Comparison of ENCODE assay signal across 23 mouse cellular contexts in the genomic region with DNA sequence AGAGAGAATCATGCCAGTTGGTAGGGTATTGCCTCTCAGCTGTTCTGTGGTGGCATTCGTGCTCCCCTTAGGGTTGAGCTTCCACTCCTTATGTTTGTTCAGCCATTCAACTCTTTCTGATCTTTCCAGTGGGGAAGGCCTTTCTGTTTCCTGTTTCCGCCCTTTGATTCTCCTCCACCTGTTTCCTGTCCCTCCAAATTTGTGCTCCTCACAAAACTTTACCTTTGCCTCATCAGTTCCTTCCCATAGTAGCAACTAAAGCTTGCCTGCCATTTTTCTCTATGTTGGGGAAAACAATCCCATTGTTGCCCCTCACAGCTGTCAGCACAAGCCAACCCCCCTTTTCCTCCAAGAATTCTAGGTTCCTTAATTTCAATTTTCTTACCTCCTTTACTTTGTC. TPM values are rescaled to one million over a fixed set of nuclear protein-coding genes. Genes with fewer than 3 reads are reported as not detected.
DNase-seq lines count a peak whose midpoint lies in the region; ATAC-seq and TF ChIP-seq lines count a peak whose summit lies in the region.
"Had no signal": no experiment of that assay in that cellular context is flagged by ENCODE, and none has a peak within 500 bp of the region (broad histone marks: within the 10 kb centered on the region; RNA-seq: fewer than 3 reads in every experiment).

No protein-coding gene starts in this region.

- no peaks in the 10 kb centered on the region for H3K36me3 ChIP-seq in heart, postnatal 0 days (replicated peaks; ENCODE audit: control insufficient read depth, insufficient read depth, low read length)
- H3K36me3 ChIP-seq in limb, embryonic 13.5 days: no peaks in the 10 kb centered on the region
- H3K36me3 ChIP-seq in limb, embryonic 10.5 days: no peaks in the 10 kb centered on the region
- no peaks in the 10 kb centered on the region for H3K36me3 ChIP-seq in CH12.LX (replicated peaks in 1 of 2; ENCODE audit: control insufficient read depth in 1 of 2, insufficient read depth in 1 of 2, low read length in 1 of 2)
- no peaks in the 10 kb centered on the region for H3K36me3 ChIP-seq in midbrain, embryonic 16.5 days (ENCODE audit: control insufficient read depth, insufficient read depth, low read length)
- H3K36me3 ChIP-seq: embryonic facial prominence, embryonic 10.5 days; embryonic facial prominence, embryonic 12.5 days; forebrain, embryonic 15.5 days had no signal

- H3K4me2 ChIP-seq in heart, postnatal 0 days (ENCODE audit: low read depth, low read length): no peak overlapping the region
- no peak overlapping the region for H3K4me2 ChIP-seq in limb, embryonic 13.5 days (replicated peaks)
- H3K4me2 ChIP-seq in CH12.LX (ENCODE audit: insufficient read depth, low read depth, poor library complexity, severe bottlenecking): no peak overlapping the region
- H3K4me2 ChIP-seq in midbrain, embryonic 16.5 days (ENCODE audit: low read length): no peak overlapping the region
- H3K4me2 ChIP-seq: embryonic facial prominence, embryonic 12.5 days; forebrain, embryonic 13.5 days; forebrain, embryonic 15.5 days had no signal

- WGBS in heart, postnatal 0 days: 77% methylated on average over 2 of the region's 2 CpGs
- WGBS in limb, embryonic 13.5 days: 79% methylated on average over 2 of the region's 2 CpGs
- 76% methylated on average over 2 of the region's 2 CpGs for WGBS in limb, embryonic 10.5 days
- 91% methylated on average over 2 of the region's 2 CpGs for WGBS in midbrain, embryonic 16.5 days

- no peak for TF ChIP-seq CTCF in heart, postnatal 0 days (IDR thresholded peaks at IDR 0.05; ENCODE audit: low read depth)
- no peak for TF ChIP-seq CTCF in CH12.LX (conservative IDR thresholded peaks at IDR 0.05 in 1 of 2, IDR thresholded peaks at IDR 0.05 in 1 of 2; ENCODE audit: low read depth in 2 of 2, low read length in 2 of 2)

- H3K79me2 ChIP-seq in CH12.LX (replicated peaks; ENCODE audit: control insufficient read depth, extremely low read depth, insufficient read depth, poor library complexity, severe bottlenecking): no peaks in the 10 kb centered on the region

- H3K4me3 ChIP-seq in heart, postnatal 0 days (ENCODE audit: low read depth, low read length): no peak overlapping the region
- H3K4me3 ChIP-seq in limb, embryonic 13.5 days: no peak overlapping the region
- no peak overlapping the region for H3K4me3 ChIP-seq in limb, embryonic 10.5 days
- H3K4me3 ChIP-seq in CH12.LX (replicated peaks in 1 of 3; ENCODE audit: low read depth in 2 of 3, low read length in 2 of 3, poor library complexity in 1 of 3): no peak overlapping the region
- no peak overlapping the region for H3K4me3 ChIP-seq in midbrain, embryonic 16.5 days (ENCODE audit: low read depth, low read length)
- H3K4me3 ChIP-seq: embryonic facial prominence, embryonic 10.5 days; embryonic facial prominence, embryonic 12.5 days; forebrain, embryonic 13.5 days; forebrain, embryonic 15.5 days had no signal

- 0 out of 2 replicates have a peak overlapping the region, but pooled peaks have one; percentile 15 for H3K27ac ChIP-seq in heart, postnatal 0 days (ENCODE audit: low read depth)
- peak overlapping the region; percentile 28; the same call in 1 of the 2 replicates for H3K27ac ChIP-seq in limb, embryonic 13.5 days
- H3K27ac ChIP-seq in limb, embryonic 10.5 days: no peak overlapping the region
- no peak overlapping the region for H3K27ac ChIP-seq in CH12.LX (ENCODE audit: insufficient read depth, low read depth)
- H3K27ac ChIP-seq in midbrain, embryonic 16.5 days (ENCODE audit: low read length): no peak overlapping the region
- H3K27ac ChIP-seq: embryonic facial prominence, embryonic 12.5 days; forebrain, embryonic 13.5 days; forebrain, embryonic 15.5 days had no signal

- no peak for TF ChIP-seq POLR2A in CH12.LX (IDR thresholded peaks at IDR 0.05; ENCODE audit: low read depth, low read length)

- no peak for ATAC-seq in heart, postnatal 0 days (ENCODE audit: insufficient read depth, low read depth)
- ATAC-seq in limb, embryonic 13.5 days (ENCODE audit: low FRiP score, low read depth): no peak
- no peak for ATAC-seq in midbrain, embryonic 16.5 days
- ATAC-seq: activated CD4-positive, CD25-positive, alpha-beta regulatory T cell, adult 4 months; CD4-positive, CD25-positive, alpha-beta regulatory T cell, adult 4 months; forebrain, embryonic 13.5 days; forebrain, embryonic 15.5 days; forebrain, postnatal 0 days had no signal

- in situ Hi-C loops in CH12.LX (cut with MboI; ENCODE audit: low pct_ligation_motif_present, low pct_unique_long_range_greater_than_20kb, low sequenced_read_pairs): no loop called here

- H3K9me3 ChIP-seq in heart, postnatal 0 days (replicated peaks; ENCODE audit: control insufficient read depth, low read length): no peaks in the 10 kb centered on the region
- peaks cover 4% of the 10 kb centered on the region; the same call in 1 of the 2 replicates for H3K9me3 ChIP-seq in limb, embryonic 13.5 days
- H3K9me3 ChIP-seq in limb, embryonic 10.5 days (replicated peaks): no peaks in the 10 kb centered on the region
- peaks cover 12% of the 10 kb centered on the region for H3K9me3 ChIP-seq in CH12.LX (replicated peaks; ENCODE audit: low read length)
- H3K9me3 ChIP-seq in midbrain, embryonic 16.5 days (replicated peaks; ENCODE audit: control insufficient read depth, low read length, poor library complexity, severe bottlenecking): no peaks in the 10 kb centered on the region
- H3K9me3 ChIP-seq: embryonic facial prominence, embryonic 10.5 days; forebrain, embryonic 15.5 days had no signal

- no peaks in the 10 kb centered on the region for H3K27me3 ChIP-seq in heart, postnatal 0 days (ENCODE audit: control insufficient read depth, insufficient read depth, low read length)
- no peaks in the 10 kb centered on the region for H3K27me3 ChIP-seq in limb, embryonic 13.5 days
- no peaks in the 10 kb centered on the region for H3K27me3 ChIP-seq in limb, embryonic 10.5 days (ENCODE audit: low read depth, poor library complexity, severe bottlenecking)
- no peaks in the 10 kb centered on the region for H3K27me3 ChIP-seq in CH12.LX (replicated peaks)
- H3K27me3 ChIP-seq in midbrain, embryonic 16.5 days (ENCODE audit: control insufficient read depth, insufficient read depth, low read depth, low read length): no peaks in the 10 kb centered on the region
- H3K27me3 ChIP-seq: embryonic facial prominence, embryonic 12.5 days; forebrain, embryonic 13.5 days; forebrain, embryonic 15.5 days had no signal

- no peak overlapping the region for H3K9ac ChIP-seq in heart, postnatal 0 days (replicated peaks; ENCODE audit: low read depth, low read length)
- H3K9ac ChIP-seq in limb, embryonic 13.5 days: no peak overlapping the region
- no peak overlapping the region for H3K9ac ChIP-seq in CH12.LX (ENCODE audit: insufficient read depth, low read depth)
- no peak overlapping the region for H3K9ac ChIP-seq in midbrain, embryonic 16.5 days (ENCODE audit: low read depth, low read length)
- H3K9ac ChIP-seq: embryonic facial prominence, embryonic 12.5 days; forebrain, embryonic 13.5 days; forebrain, embryonic 15.5 days; forebrain, postnatal 0 days had no signal

- intact Hi-C loops in heart, postnatal 36 days (cut with DNase I): no loop called here

- TF ChIP-seq RAD21 in CH12.LX (IDR thresholded peaks at IDR 0.05; ENCODE audit: low read depth, low read length): no peak

- no peaks in the 10 kb centered on the region for H3K4me1 ChIP-seq in heart, postnatal 0 days (ENCODE audit: control insufficient read depth, insufficient read depth)
- H3K4me1 ChIP-seq in limb, embryonic 13.5 days: peaks cover 34% of the 10 kb centered on the region
- H3K4me1 ChIP-seq in limb, embryonic 10.5 days: peaks cover 27% of the 10 kb centered on the region
- H3K4me1 ChIP-seq in CH12.LX (ENCODE audit: control insufficient read depth in 1 of 2, insufficient read depth in 2 of 2): peaks cover 2 to 49% of the 10 kb centered on the region in 2 experiments; a peak in 2 of 4 replicates
- no peaks in the 10 kb centered on the region for H3K4me1 ChIP-seq in midbrain, embryonic 16.5 days (ENCODE audit: control insufficient read depth, insufficient read depth, low read length)

- DNase-seq in heart, postnatal 0 days (ENCODE audit: low spot score): no peak
- DNase-seq in heart, postnatal 36 days: no peak
- DNase-seq in limb, embryonic 10.5 days (ENCODE audit: low spot score): no peak
- no peak for DNase-seq in CH12.LX (ENCODE audit: extremely low read depth)
- DNase-seq in right cerebral cortex, postnatal 4 days: no peak
- DNase-seq: adrenal gland, adult 8-10 months; adrenal gland, postnatal 14 days; adrenal gland, postnatal 36 days; B cell, adult 2 months; cerebellum, adult 11-12 months; cerebellum, adult 2 months; cerebellum, adult 9-10 months; cerebellum, postnatal 10 days; cerebellum, postnatal 25 days; forebrain, postnatal 0 days had no signal

- dilution Hi-C loops in CH12.LX (cut with MboI; ENCODE audit: extremely low pct_ligation_motif_present, extremely low pct_unique_long_range_greater_than_20kb, low sequenced_read_pairs): no loop called here

- TF ChIP-seq EP300 in heart, postnatal 0 days (IDR thresholded peaks at IDR 0.05; ENCODE audit: low read depth): no peak
- no peak for TF ChIP-seq EP300 in CH12.LX (IDR thresholded peaks at IDR 0.05; ENCODE audit: low read length)

TF ChIP-seq in CH12.LX, 34 proteins besides CTCF, POLR2A, EP300 and RAD21:
- TF ChIP-seq TBP (conservative IDR thresholded peaks at IDR 0.05; ENCODE audit: low read depth, low read length) (no peak), HCFC1 (IDR thresholded peaks at IDR 0.05; ENCODE audit: low read depth, low read length) (peak; percentile 51)

RNA-seq across cellular contexts. Expression of gene Foxk1, which starts 23.2 kb away (rescaled TPM):
- 9.5 and 9.7 TPM in 2 replicates for total RNA-seq in heart, postnatal 0 days (2014; rRNA removed; ENCODE audit: low replicate concordance)
- 1.8 and 3.5 TPM in 2 replicates for polyA plus RNA-seq in heart, postnatal 0 days (2015; fragmentation: Nextera tagmentation; extraction: Ambion mirVana)
- 10 to 100 TPM; 15.7 to 15.8 TPM for total RNA-seq in heart, postnatal 36 days (2021)
- polyA plus RNA-seq in limb, embryonic 13.5 days (2015; fragmentation: Nextera tagmentation; extraction: Ambion mirVana): 6.3 and 6.6 TPM in 2 replicates
- polyA plus RNA-seq in limb, embryonic 10.5 days (2016; fragmentation: Nextera tagmentation; extraction: Ambion mirVana): 3.5 and 4.5 TPM in 2 replicates
- total RNA-seq in CH12.LX (2012; rRNA removed) (10.9 and 11.3 TPM in 2 replicates), CH12.LX (2014; rRNA removed) (5.3 and 5.6 TPM in 2 replicates)
- 20.3 and 23.4 TPM in 2 replicates for polyA plus RNA-seq in CH12.LX (2012; ENCODE audit: insufficient read length, low read depth)
- 6.0 and 6.7 TPM in 2 replicates for polyA plus RNA-seq in midbrain, embryonic 16.5 days (2015; fragmentation: Nextera tagmentation; extraction: Ambion mirVana)

Comparison
In these comparisons a context has a peak if more than half of its experiments do, and no peak if none do; other contexts are left out.
1. H3K27ac ChIP-seq: peak in heart, postnatal 0 days (single experiment) and limb, embryonic 13.5 days (single experiment); none in limb, embryonic 10.5 days (single experiment), CH12.LX (single experiment) and midbrain, embryonic 16.5 days (single experiment).